Mouse (Mus musculus): Measurements from ENCODE around the gene Mapk1.
A peak's percentile ranks its signal among the peaks of the same experiment; 100 is the strongest.

Gene Mapk1

GRCm38 (mm10) chr16:17085636-17086035 lies 102.5 kb downstream of the Mapk1 start:
- peak; percentile 40 for DNase-seq (ENCODE audit: low read depth)

- DNase-seq (ENCODE audit: low read depth), result no peak
These were observed 103.1 kb downstream of the Mapk1 start for GRCm38 (mm10) chr16:17086241-17086640.

GRCm38 (mm10) chr16:17086669-17087193 lies 103.5 kb downstream of the Mapk1 start:
- DNase-seq (ENCODE audit: low read depth), result no peak

- DNase-seq (ENCODE audit: low read depth), result no peak
These were observed 105.2 kb downstream of the Mapk1 start for GRCm38 (mm10) chr16:17088346-17088745.

GRCm38 (mm10) chr16:17096938-17097337 lies 113.8 kb downstream of the Mapk1 start:
- no peak for DNase-seq (ENCODE audit: low read depth)
